22 mouse cellular contexts compared by ENCODE assay signal in the genomic region with DNA sequence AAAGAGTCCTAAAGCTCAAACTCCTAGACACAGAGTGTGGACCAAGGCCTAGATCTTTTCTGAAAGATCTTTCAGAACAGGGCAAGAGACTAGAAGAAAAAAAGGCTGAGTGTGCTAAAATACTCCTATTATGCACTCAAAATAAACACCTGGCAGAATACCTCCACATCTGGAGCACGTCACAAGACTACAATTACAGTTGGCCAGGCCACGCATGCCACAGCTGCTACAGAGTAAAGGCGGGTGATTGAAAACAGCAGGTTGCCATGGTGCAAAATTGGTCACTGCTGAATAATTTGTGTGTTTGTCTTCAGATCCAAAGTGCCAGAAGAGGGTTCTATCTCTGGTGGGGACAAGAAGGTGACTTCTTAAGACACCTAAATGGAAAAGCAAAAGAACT.
A peak's percentile ranks its signal among the peaks of the same experiment; 100 is the strongest.
DNase-seq lines count a peak whose midpoint lies in the region; ATAC-seq lines count a peak whose summit lies in the region.
"Had no signal": no experiment of that assay in that cellular context is flagged by ENCODE, and none has a peak within 500 bp of the region (broad histone marks: within the 10 kb centered on the region; RNA-seq: fewer than 3 reads in every experiment).

No protein-coding gene starts in this region.

- H3K27me3 ChIP-seq in embryonic facial prominence, embryonic 15.5 days: no peaks in the 10 kb centered on the region
- H3K27me3 ChIP-seq in limb, embryonic 12.5 days: no peaks in the 10 kb centered on the region; the same call in 1 of the 2 replicates
- H3K27me3 ChIP-seq in hindbrain, embryonic 16.5 days (replicated peaks; ENCODE audit: control insufficient read depth, insufficient read depth, low read length): no peaks in the 10 kb centered on the region
- H3K27me3 ChIP-seq: forebrain, embryonic 13.5 days; hindbrain, embryonic 12.5 days; Patski had no signal

- no peaks in the 10 kb centered on the region for H3K9me3 ChIP-seq in embryonic facial prominence, embryonic 15.5 days (replicated peaks)
- H3K9me3 ChIP-seq in limb, embryonic 12.5 days: no peaks in the 10 kb centered on the region
- H3K9me3 ChIP-seq in hindbrain, embryonic 16.5 days (ENCODE audit: control insufficient read depth, low read length): no peaks in the 10 kb centered on the region
- H3K9me3 ChIP-seq: forebrain, embryonic 13.5 days; heart, embryonic 10.5 days; hindbrain, embryonic 12.5 days had no signal

- no peak overlapping the region for H3K4me3 ChIP-seq in embryonic facial prominence, embryonic 15.5 days (replicated peaks)
- H3K4me3 ChIP-seq in limb, embryonic 12.5 days (replicated peaks): no peak overlapping the region
- no peak overlapping the region for H3K4me3 ChIP-seq in hindbrain, embryonic 16.5 days (ENCODE audit: low read length)
- H3K4me3 ChIP-seq: forebrain, embryonic 13.5 days; gastrocnemius, adult 2 months; heart, embryonic 10.5 days; hindbrain, embryonic 12.5 days had no signal

- no peak overlapping the region for H3K4me2 ChIP-seq in embryonic facial prominence, embryonic 15.5 days (replicated peaks)
- no peak overlapping the region for H3K4me2 ChIP-seq in limb, embryonic 12.5 days
- H3K4me2 ChIP-seq in hindbrain, embryonic 16.5 days (ENCODE audit: low read length): no peak overlapping the region
- H3K4me2 ChIP-seq: forebrain, embryonic 13.5 days; hindbrain, embryonic 12.5 days had no signal

- peak overlapping the region; percentile 12; the same call in 1 of the 2 replicates for H3K27ac ChIP-seq in embryonic facial prominence, embryonic 15.5 days (replicated peaks)
- 0 out of 2 replicates have a peak overlapping the region, but pooled peaks have one; percentile 29 for H3K27ac ChIP-seq in limb, embryonic 12.5 days
- H3K27ac ChIP-seq in hindbrain, embryonic 16.5 days (ENCODE audit: low read depth, low read length): no peak overlapping the region
- H3K27ac ChIP-seq: forebrain, embryonic 13.5 days; gastrocnemius, adult 2 months; heart, embryonic 10.5 days; hindbrain, embryonic 12.5 days; hindbrain, postnatal 0 days had no signal

- no peak overlapping the region for H3K9ac ChIP-seq in embryonic facial prominence, embryonic 15.5 days
- no peak overlapping the region for H3K9ac ChIP-seq in limb, embryonic 12.5 days (replicated peaks)
- no peak overlapping the region for H3K9ac ChIP-seq in hindbrain, embryonic 16.5 days (ENCODE audit: low read depth, low read length)
- H3K9ac ChIP-seq: forebrain, embryonic 13.5 days; forebrain, postnatal 0 days; hindbrain, embryonic 12.5 days had no signal

- ATAC-seq in embryonic facial prominence, embryonic 15.5 days (ENCODE audit: insufficient number of reproducible peaks, low FRiP score, low TSS enrichment, low read depth): peak; percentile 54; the same call in 1 of the 2 replicates
- peak; percentile 56; the same call in 1 of the 2 replicates for ATAC-seq in limb, embryonic 12.5 days (ENCODE audit: insufficient number of reproducible peaks, insufficient read depth, low FRiP score, low TSS enrichment, low read depth)
- ATAC-seq in hindbrain, embryonic 16.5 days: no peak
- ATAC-seq: activated CD4-positive, CD25-positive, alpha-beta regulatory T cell, adult 4 months; forebrain, embryonic 13.5 days; forebrain, postnatal 0 days; hindbrain, postnatal 0 days; Patski had no signal

- H3K4me1 ChIP-seq in embryonic facial prominence, embryonic 15.5 days: peaks cover 15% of the 10 kb centered on the region; the same call in 1 of the 2 replicates
- peaks cover 15% of the 10 kb centered on the region for H3K4me1 ChIP-seq in limb, embryonic 12.5 days (replicated peaks)
- peaks cover 2% of the 10 kb centered on the region; the same call in 1 of the 2 replicates for H3K4me1 ChIP-seq in hindbrain, embryonic 16.5 days (ENCODE audit: control insufficient read depth, insufficient read depth, low read depth, low read length)
- H3K4me1 ChIP-seq: forebrain, embryonic 13.5 days had no signal

- DNase-seq in embryo, embryonic 10.5 days (ENCODE audit: low spot score): peak; percentile 45
- no peak for DNase-seq in embryo, embryonic 11 days
- no peak for DNase-seq in right cerebral cortex, adult 2 months (ENCODE audit: low spot score in 2 of 2)
- no peak for DNase-seq in lung, postnatal 25 days (ENCODE audit: low spot score)
- DNase-seq: adrenal gland, postnatal 14 days; cerebellum, adult 18-20 months; cerebellum, adult 9-11 months; cerebellum, postnatal 36 days; forebrain, postnatal 0 days; gastrocnemius, adult 2 months; gastrocnemius, postnatal 36 days; heart, postnatal 10 days; heart, postnatal 4 days had no signal

- 37% methylated on average over 3 of the region's 3 CpGs for WGBS in embryonic facial prominence, embryonic 15.5 days
- 29% methylated on average over 3 of the region's 3 CpGs for WGBS in limb, embryonic 12.5 days
- WGBS in hindbrain, embryonic 16.5 days: 57% methylated on average over 3 of the region's 3 CpGs

- H3K36me3 ChIP-seq in embryonic facial prominence, embryonic 15.5 days: no peaks in the 10 kb centered on the region
- H3K36me3 ChIP-seq in limb, embryonic 12.5 days: no peaks in the 10 kb centered on the region
- no peaks in the 10 kb centered on the region for H3K36me3 ChIP-seq in hindbrain, embryonic 16.5 days (ENCODE audit: control insufficient read depth, insufficient read depth, low read length)
- H3K36me3 ChIP-seq: heart, embryonic 10.5 days; hindbrain, embryonic 12.5 days had no signal
